Mouse (Mus musculus) activated CD4-positive, CD25-positive, alpha-beta regulatory T cell, adult 4 months (primary cell): ENCODE results near the gene Cdk19. TPM values are rescaled to one million over a fixed set of nuclear protein-coding genes. Genes with fewer than 3 reads are reported as not detected.

Experiments used
- ATAC-seq: one replicate; pipeline ENCODE4 v1.8.0; 2017
- polyA plus RNA-seq, 2 experiments: library from polyadenylated mRNA; unstranded; fragments of 100-300 nt; shearing (Covaris generic); gene quantifications; one replicate each; pipeline ENCODE4 v1.2.1; 2017

Cdk19 gene
- polyA plus RNA-seq, 2 experiments from 2014 or later: 11.6 to 18.4 TPM

- ATAC-seq: no peak
Measured at GRCm38 (mm10) chr10:40349631-40350177, 10.3 kb downstream of the Cdk19 start.

- ATAC-seq: no peak
Measured at GRCm38 (mm10) chr10:40350245-40350932, 11.0 kb downstream of the Cdk19 start.

DNA sequence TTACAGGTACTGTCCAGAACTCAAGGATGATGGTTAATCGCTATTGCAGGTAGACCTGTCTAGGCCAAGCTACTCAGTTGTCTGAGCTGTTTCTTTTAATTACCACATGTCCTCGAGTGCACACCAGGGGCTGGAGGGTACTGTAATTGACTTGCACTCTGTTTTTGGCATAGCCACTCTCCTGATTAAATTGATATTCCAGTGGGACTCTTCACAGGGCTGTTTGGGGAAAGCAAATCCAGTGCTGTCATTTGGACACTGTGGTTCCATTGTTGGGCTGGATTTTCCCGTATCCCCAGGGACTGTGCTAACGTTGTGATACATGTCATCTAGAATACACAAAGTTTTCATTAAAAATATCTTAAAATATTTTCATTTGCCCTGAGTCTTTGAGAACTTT, 11.8 kb downstream of the Cdk19 start:
- ATAC-seq: no peak

DNA sequence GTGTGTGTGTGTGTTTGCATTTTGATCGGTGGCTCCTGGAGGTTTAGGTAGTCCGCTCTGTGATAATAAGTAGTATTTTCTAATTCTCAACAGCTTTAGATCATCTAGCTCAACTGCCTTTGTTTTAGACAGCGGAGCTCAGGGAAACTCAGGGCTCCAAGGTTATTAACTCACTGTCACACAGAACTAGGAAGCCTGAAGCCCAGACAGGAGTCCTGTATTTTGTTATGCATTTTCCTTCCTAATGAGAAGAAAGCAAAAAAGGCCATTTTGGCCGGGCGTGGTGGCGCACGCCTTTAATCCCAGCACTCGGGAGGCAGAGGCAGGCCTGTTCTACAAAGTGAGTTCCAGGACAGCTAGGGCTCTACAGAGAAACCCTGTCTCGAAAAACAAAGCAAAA, 14.7 kb downstream of the Cdk19 start:
- ATAC-seq: no peak

DNA sequence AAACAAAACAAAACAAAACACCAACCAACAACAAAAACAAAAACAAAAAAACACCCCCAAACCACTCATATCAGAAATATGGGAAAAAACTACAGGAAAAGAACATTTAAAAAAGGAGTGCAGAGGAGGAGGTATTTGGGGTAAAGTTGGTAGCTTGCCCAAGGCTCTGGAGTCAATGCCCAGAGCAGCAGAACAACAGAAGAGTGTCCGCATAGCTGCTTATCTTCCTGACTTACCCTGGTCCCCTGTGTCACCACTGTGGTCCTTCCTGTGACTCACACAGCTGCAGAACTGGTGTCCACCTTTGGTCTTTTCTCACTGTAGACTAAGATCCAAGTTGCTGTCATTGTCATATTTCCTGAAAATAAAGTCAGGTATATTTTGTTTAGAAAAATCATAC, 15.2 kb downstream of the Cdk19 start:
- ATAC-seq: no peak

DNA sequence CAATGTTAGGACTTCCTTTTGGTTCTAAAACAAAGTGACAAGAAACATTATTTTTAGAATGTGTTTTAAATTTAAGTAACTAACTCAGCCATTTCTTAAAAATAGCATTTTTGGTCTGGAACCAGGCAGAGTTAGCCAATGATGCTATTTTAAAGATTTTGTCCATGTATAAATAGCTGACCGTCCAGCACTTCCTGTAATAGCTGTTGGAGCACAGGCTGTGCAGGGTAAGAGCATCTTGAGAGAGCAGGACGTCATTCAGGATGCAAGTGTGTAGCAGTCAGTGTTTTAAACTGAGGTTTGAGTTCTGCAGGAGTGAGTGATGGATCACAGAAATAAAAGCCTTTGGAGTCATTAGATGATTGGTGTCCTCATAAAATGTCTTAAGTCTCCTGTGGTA, 18.8 kb downstream of the Cdk19 start:
- no peak for ATAC-seq

GRCm38 (mm10) chr10:40359131-40359530, 19.8 kb downstream of the Cdk19 start:
- ATAC-seq: no peak

DNA sequence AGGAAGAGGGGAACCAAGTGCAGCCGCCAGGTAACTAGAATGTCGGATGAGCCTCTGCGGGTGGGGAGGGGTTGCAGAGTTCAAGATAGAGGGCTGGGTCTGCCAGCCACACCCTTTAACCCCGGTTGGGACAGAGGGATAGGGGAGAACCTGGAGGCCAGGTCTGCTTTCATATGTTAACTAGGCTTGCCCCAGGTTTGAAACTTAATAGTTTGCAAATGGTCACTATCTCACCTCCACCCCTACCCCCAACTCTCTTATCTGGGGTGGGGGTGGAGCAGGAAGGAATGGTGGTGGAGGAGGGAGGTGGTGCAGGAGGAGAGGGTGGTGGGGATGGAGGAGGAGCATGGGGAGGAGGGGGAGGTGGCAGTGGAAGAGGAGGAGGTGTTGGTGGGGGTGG, 23.6 kb downstream of the Cdk19 start:
- no peak for ATAC-seq

DNA sequence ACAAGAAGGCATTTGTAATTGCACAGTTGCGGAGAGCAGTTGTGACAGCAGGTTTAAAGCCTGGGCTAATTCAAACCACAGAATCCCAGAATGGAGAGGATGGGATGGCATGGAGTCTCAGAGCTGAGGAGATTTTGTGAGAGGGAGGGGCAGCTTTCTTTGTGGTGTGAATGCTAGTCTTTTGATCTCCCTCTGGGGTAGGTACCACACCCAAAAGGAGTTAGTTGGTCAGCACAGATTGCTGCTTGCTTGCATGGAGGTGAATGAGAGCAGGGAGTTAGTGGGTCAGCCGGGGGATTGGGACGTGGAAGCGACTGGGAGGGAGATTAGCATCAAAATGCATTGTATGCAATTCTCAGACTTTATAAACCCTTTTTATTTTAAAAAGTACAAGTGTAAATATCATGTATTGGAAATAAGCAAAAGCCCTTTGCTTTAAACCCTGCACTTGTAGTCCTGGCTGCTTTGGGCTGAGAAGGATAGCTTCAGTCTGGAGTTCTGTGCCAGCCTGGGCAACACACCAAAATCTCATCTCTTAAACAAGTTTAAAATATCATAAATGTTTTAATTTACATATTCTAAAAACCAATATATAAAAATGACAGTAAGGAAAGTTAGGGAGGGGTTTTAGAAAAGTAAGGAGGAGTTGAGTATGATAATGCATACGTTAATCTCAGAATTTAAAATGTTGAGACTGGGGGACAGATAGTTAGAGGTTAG, 25.4 kb downstream of the Cdk19 start:
- ATAC-seq: no peak

- ATAC-seq: no peak
Measured at GRCm38 (mm10) chr10:40365991-40366390, 26.6 kb downstream of the Cdk19 start.

DNA sequence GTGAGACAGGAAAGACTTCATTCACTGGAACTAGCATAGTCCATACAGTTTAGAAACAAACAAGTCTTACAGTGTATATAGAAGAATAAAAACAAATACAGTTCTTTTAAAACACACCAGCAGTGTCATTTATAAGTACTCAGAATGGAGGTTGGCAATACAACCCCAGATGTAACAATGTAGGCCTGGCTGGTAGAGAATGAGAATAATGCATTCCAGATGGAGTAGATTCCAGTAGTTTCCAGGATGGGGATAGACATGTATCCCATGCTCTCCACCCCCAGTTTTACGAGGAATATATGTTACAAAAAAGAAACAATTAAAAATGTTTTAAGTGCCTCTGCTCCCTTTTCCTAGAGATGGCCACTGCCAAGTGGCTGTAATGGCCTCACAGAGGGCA, 29.2 kb downstream of the Cdk19 start:
- ATAC-seq: no peak

GRCm38 (mm10) chr10:40370156-40370555, 30.8 kb downstream of the Cdk19 start:
- no peak for ATAC-seq

GRCm38 (mm10) chr10:40371184-40371913, 32.0 kb downstream of the Cdk19 start:
- ATAC-seq: peak; percentile 51

DNA sequence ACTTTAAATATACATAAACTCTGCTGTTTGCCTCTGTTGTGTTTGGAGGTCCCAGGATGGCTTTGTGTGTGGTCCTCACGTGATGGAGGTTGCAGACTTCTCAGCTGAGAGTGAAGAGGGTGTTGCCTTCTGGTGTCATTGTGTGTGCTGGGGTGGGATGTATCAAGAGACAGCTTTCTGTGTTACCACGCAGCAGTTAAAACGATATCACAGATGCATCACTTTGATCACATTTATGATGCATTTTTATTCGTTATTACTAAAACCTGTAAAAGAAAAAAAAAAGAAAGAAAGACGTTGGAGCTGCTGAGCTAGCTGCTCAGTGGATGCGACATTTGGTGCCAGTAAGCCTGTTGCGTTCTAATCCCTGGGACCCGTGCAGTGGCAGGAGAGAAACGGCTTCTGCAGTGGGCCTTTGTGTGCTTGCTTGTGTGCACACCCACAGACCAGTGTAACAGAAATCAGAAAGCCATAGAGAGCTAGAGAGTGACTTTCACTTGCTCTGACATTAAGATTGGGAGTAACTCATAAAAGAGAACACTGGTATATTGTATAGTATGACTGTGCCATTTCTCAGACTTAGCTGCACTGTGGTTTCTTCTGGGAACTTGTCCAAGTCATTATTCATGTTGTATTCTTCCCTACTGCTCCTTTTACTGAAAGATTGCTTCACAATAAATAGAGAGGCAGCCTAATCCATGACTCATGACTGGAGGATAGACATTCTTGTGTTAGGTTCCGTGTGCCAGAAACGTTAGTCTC, 32.7 kb downstream of the Cdk19 start:
- peak; percentile 39 for ATAC-seq

- ATAC-seq: no peak
Measured at GRCm38 (mm10) chr10:40373749-40374148, 34.4 kb downstream of the Cdk19 start.

DNA sequence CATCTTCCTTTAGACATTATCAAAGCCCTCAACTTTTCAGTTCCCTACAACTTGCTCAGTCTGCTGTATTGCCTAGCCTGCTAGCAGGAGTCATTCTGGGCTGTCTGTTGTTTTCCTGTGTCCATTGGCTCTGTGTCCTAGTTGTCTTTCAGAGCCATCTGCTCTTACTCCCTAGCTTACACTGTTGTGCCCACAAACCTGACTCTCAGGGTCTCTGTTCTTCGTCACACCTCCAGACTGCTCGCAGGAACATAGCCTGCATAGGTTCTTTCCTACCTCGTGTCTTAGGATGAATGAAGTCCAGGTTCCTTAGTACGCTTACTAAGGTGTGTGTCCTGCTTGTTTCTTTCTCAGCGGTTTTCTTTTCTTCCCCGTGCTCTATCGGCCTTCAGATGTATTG, 35.5 kb downstream of the Cdk19 start:
- ATAC-seq: no peak

DNA sequence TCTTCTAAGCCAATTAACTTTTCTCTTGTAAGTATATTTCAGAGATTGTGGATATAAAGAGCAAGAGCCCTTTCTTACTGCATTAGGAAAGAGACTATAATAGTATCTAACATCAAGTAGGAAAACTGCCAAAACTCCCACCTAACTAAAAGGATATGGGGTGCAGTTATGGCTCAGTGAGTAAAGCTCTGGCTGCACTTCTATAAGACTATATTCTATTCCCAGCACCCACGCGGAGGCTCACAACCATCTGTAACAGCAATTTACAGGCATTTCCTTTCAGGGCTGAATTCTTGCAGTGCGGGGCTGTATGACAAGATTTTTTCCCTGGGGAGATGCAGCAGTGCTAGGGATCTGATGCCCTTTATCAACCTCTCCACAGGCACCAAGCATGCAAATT, 36.9 kb downstream of the Cdk19 start:
- no peak for ATAC-seq

DNA sequence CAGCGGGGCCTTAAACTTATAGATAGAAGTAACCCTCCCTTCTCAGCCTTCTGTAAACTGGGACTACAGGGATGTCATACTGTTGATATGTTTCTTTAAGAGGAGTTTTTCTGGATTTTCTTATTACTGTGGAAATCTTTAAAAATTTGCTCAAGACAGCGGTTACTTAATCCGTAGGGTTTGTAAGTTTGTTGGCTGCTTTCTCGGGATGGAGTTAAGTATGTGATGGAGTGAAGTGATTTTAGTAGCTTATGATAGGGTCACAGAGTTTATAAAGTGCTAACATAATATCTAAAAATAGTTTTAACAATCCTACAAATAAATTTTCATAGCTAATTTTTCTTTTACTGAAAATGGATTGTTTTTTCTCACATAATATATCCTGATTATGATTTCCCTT, 38.9 kb downstream of the Cdk19 start:
- no peak for ATAC-seq

GRCm38 (mm10) chr10:40379682-40380081, 40.3 kb downstream of the Cdk19 start:
- ATAC-seq: no peak

DNA sequence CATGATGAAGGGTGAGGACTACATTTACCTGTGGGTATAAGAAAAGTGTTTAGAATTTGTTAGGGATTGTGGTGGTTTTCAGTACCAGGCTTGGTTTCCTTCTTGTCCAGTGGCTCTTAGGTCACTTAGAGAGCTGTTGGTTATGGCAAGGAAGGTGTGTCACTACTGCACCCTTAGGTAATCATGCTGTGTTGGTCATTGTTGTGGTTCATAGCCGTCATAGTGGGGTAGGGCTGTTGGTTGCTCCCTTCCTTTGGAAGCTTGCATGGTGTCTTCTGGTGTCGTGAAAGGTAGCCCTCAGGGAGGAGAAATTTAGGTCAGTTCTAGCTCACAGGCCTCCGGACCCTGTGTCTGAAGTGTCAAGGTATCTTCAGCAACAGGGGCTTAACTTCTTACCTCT, 46.0 kb downstream of the Cdk19 start:
- no peak for ATAC-seq

- ATAC-seq: peak; percentile 65
Measured at GRCm38 (mm10) chr10:40386126-40386525, 46.8 kb downstream of the Cdk19 start.

GRCm38 (mm10) chr10:40393447-40394143, 54.2 kb downstream of the Cdk19 start:
- no peak for ATAC-seq
